Mouse (Mus musculus) layer of hippocampus, adult 8-10 months (tissue): ENCODE data around the gene Zfp335. TPM values are rescaled to one million over a fixed set of nuclear protein-coding genes. Genes with fewer than 3 reads are reported as not detected.

Experiments
- DNase-seq, 2 experiments: peaks; one replicate each; pipeline ENCODE4 v3.0.0; 2022; ENCODE audit warnings: low spot score in 2 of 2
- total RNA-seq, 4 experiments: library from RNA; stranded (reverse); gene quantifications; 2 replicates each; pipeline ENCODE4 v1.2.4; 2022

Zfp335 gene
- total RNA-seq: 10 to 100 TPM; 24.8 to 33.0 (median 29.0) TPM

DNA sequence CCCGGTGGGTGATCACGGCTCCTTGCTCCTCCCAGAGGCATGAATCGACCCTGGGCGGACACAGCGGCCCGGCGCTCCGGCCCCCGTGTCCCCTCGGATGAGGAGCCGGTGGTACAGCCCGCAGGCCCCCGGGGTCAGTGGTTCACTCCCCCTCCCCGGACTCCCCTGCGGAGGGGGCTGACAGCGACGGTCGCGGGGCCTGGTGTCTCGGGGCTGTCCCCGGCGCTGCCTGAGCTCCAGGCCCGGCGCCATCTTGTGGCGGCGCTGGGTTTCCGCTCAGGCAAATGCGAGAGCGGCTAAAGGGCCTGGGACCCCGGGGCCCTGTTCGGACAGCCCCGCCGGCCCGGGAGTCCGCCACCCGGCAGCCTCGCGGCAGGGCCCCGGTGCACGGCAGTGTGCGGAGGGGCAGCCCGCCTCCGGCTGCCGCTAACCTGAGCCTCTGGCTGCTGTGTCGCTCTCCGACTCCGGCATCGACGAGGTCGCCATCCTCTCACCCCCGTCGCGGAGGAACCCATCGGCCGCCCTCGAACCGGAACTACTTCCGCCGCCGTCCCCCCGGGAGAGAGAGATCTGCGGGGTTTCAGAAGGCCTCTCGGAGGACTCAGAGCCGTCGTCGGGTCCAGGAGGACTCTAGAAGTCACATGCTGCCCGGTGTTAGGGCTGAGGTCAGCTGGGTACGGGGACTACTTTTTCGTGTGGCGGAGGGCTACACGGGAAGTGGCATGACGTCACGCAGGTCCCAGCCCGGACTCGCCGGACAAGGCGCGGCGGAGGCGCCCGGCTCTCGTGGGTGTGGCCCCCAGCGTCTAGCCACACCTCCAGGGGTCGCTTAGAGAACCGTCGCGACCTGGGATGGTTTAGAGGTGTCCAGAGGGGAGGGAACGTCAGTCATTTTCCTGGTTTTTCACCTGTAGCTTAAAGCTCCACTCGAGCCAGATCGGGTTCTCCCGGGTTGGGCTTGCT, at the start of gene Zfp335:
Zfp335 (minus strand) TSS at position 672 of the 963 bp plus-strand sequence.
- peak; percentile 85 to 91 for DNase-seq

DNA sequence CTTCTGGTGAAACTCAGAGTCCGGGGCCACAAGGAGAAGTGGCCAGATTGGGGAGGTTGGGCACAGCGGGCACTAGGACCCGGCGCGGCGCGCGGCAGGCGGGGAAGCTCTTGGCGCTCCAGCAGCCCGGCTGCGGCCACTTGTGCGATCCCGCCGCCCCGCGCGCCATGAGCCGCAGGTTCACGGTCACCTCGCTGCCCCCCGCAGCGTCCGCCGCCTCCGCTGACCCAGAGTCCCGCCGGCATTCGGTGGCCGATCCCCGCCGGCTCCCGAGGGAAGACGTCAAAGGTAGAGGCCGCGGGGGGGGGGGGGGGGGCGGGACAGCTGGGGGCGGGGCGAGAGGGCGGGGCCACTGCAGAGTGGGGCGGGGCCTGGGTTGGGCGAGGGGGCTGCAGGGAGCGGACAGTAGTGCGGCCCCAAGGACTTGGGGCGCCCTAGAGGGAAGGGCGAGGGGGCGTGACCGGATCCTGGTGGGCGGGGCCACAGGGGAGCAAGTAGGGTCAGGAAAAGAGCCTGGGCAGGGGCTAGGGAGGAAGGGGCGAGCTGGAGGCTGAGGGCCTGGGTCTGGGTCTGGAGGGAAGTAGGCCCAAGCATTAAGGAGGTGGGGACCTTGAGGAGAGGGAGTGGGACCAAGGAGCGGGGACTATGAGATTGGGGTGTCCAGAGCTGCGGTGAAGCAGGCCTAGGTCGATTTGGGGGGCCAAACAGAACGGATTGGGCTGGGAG, 49.3 kb upstream of the Zfp335 start, which contains the start of gene Slc12a5:
Slc12a5 (plus strand) TSS at position 87 of the 726 bp plus-strand sequence.
- peak in 1 of 2 experiments; percentile 51 for DNase-seq

- no peak for DNase-seq
These were observed 46.2 kb upstream of the Zfp335 start for GRCm38 (mm10) chr2:164957548-164958315.

DNA sequence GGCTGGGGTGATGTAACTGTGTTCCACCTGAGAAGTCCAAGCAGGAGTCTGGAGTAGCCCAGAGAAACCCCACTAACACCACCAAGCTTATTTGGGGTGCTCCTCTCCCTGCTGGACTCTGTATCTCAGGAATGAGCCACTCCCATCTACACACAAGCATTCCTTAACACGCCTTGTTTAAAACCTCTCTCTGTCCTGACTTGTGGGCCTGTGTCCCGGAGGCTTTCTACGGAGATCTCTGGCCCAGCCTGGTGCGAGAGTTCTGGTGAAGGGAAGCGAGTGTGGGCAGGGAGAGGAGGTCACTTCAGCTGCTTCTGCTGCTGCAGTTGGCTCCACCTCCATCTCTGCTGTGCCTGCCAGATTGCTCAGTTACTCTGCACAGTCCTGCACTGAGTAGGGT, 44.6 kb upstream of the Zfp335 start:
- no peak for DNase-seq

DNA sequence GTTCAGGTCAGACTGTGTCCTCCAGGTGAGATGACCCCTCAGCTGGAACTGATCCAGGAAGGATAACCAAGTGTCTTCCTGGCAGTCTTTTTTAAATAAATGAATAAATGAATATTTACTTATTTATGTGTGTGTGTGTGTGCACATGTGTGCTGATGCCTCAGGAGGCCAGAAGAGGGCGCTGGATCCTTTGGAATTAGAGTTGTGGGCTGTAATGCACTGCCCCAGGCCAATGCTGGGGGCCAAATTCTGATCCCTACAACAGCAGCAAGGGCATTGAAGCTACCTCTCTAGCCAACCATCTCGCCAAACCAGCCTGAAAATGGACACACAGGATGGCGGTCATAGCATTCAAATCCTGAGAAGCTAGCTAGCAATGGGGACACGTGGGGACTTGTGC, 44.2 kb upstream of the Zfp335 start:
- DNase-seq: no peak

DNA sequence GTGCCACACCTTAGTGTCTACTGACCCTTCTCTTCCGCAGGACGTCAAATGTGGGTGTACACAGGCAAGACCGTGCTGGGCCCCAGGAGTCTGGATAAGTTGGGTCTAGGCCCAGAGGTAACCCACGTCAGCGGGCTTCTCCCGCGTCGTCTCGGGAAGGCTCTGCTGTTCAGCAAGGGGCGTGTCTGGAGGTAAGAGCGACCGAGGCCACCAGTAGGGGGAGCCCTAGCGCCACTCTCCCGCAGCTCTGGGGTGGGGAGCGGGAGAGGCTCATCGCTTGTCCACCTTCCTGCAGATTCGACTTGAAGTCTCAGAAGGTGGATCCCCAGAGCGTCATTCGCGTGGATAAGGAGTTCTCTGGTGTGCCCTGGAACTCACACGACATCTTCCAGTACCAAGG, 41.7 kb upstream of the Zfp335 start:
- DNase-seq: peak in 1 of 2 experiments; percentile 70

GRCm38 (mm10) chr2:164952448-164952847, 40.9 kb upstream of the Zfp335 start:
- no peak for DNase-seq

DNA sequence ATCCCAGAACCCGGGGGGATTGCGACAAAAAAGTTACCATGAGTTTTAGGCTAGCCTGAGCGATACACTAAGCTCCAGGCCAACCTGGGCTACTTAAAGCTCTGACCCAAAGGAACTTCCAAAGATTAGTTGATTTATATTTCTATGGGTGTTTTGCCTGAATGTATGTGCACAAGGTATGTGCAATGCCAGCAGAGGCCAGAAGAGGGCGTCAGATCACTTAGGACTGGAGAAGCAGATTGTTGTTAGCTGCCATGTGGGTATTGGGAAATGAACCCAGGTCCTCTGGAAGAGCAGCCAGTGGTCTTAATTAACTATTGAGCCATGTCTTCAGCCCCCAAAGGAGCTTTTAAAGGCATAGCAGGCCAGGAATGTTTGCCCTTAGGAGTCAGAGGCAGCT, 40.2 kb upstream of the Zfp335 start:
- no peak for DNase-seq

DNA sequence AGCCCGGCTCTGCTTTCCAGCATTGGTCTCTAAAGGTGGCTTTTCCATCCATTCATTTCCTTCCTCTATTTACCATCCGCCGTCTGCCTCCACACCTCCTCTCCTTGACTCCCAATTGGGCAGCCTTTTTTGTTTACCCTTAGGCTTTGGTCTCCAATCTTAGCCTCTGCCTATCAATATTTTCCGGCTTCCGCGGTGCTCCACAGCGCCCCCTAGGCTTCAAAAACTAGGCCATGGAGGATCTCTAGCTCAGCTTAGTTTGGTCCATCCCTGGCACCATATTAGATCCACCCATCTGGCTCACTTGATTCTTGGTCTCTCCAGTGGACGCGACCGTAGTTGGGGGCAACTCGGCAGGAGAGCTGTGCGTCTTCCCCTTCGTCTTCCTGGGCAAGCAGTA, 38.9 kb upstream of the Zfp335 start:
- no peak for DNase-seq

GRCm38 (mm10) chr2:164948962-164949361, 37.4 kb upstream of the Zfp335 start:
- DNase-seq: no peak

DNA sequence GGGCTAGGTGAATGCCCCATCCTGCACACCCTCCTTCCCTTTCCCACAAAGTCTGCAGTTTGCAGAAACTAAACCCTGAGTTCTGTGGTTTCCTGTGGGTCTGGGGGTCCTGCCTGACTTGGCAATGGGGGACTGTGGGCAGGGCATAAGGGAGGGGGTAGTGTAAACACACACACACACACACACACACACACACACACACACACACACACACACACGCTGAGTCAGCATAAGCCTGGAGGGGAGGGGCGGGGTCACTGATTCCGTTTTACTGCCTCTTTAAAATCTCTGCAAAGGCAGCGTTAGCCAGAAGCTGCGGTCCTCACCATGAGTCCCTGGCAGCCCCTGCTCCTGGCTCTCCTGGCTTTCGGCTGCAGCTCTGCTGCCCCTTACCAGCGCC, 36.4 kb upstream of the Zfp335 start:
- DNase-seq: no peak

DNA sequence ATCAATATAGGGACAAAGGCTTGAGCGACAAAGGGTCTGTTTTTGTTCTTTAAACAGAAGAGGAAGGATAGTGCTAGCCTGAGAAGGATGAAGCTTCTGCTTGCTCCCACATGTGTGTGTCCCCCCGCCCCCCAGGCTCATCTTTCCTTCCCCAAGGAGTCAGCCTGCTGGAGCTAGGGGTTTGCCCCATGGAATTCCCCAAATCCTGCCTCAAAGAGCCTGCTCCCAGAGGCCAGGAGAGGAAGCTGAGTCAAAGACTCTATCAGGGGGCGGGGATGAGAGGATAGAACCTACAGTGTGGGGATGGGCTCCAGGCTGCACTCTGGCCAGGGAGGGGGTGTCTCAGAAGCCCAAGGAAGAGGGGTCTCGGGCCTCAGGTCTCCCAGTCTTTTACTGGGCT, 35.9 kb upstream of the Zfp335 start:
- DNase-seq: no peak

- DNase-seq: no peak
These were observed 31.2 kb upstream of the Zfp335 start for GRCm38 (mm10) chr2:164942692-164943290.

DNA sequence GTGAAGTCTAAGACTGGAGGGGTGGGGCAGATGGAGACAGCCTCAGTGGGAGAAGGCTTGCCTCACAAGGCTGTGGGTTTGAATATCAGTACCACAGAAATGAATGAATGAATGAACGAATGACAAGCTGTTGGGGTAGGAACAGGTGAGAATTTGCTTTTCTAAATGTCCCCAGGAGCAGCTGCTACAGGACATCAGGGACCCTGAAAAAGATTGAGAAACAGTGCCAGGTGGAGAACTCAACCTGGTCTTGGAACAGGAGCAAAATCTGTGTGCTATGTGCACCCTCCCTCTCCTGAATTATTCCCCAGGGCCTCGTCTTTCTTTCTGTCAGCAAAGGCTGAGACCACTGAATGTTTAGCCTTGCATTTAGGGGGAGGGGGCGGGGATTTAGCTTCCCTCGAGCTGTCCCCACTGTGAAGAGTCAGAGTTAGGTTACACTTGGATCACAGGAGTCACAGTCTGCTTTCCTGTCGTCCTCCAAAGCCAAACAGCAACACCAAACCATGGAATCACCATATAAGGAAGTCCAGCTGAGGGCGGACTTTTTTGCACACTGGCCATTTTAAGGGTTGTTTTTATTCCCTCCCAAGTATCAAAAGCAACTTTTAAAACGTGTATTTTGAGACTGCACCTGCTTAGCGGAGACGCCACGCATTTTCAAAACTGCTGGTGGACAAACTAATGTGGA, 28.7 kb upstream of the Zfp335 start, which contains the start of gene Mmp9:
Mmp9 (plus strand) TSS at position 641 of the 691 bp plus-strand sequence.
- DNase-seq: no peak

DNA sequence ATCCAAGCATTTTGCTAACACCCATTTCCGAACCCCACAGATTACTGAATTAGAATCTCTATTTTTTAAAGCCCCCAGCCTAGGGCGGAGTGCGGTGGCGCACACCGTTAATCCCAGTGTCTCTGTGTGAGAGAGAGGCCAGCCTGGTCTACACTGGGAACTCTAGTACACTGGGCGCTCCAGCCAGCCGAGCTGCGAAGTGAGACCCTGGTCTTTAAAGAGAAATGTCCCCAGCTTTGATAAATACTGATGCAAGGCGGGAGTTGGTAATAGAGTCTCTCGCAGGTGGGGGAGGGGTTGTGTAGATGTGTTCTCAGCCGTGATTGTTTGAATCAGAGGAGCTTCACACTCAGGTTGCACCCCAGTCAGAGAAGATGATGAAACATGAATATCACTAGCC, 27.5 kb upstream of the Zfp335 start:
- peak in 1 of 2 experiments; percentile 17 for DNase-seq

- DNase-seq: peak; percentile 46 to 60
These were observed 26.9 kb upstream of the Zfp335 start for GRCm38 (mm10) chr2:164938146-164939091.

GRCm38 (mm10) chr2:164935991-164936390, 24.4 kb upstream of the Zfp335 start:
- no peak for DNase-seq

- DNase-seq: no peak
These were observed 22.0 kb upstream of the Zfp335 start for GRCm38 (mm10) chr2:164933534-164933933.
